Mouse (Mus musculus): ENCODE data around the gene Egfl7.
A peak's percentile ranks its signal among the peaks of the same experiment; 100 is the strongest.

Gene Egfl7

GRCm38 (mm10) chr2:26617928-26618327 is 38.1 kb downstream of the Egfl7 start:
- no peak for DNase-seq

- DNase-seq: no peak
Measured at GRCm38 (mm10) chr2:26621246-26621645, 41.4 kb downstream of the Egfl7 start.

DNA sequence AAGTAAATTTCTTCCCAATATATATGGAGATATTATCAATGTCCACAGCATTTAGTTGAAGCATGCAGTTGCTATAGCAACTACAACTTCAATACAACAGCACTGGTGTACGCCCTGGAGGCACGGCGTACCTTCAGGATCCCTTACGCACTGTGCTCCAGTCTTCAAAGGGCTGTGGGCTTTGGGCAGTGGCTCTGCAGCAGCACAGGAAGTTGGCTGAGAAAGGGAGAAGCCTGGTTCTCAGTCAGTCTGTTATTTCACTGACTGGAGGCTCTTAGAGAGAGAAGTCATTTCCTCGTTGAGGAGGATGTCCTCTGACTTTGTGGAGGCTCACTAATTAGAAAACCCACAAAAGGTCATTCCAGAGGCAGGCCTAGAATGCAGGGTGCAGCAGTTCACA is 43.2 kb downstream of the Egfl7 start:
- DNase-seq: no peak

- DNase-seq: no peak
Measured at GRCm38 (mm10) chr2:26625419-26625818, 45.6 kb downstream of the Egfl7 start.

DNA sequence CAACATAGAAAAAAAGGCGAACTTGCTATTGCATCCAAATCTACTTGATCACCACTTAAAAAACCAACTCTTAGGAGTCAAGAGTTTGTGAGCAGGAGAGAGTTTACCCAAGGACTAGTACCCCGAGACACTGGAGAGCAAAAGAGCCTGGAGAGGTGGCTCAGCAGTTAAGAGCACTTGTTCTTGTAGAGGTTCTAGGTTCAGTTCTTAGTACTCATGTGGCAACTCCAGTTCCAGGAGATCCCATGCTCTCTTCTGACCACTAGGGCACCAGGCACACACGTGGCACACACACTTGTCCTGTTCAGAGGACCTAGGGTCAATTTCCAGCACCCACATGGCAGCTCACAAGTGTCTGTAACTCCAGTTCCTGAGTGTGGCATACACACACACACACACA is 46.3 kb downstream of the Egfl7 start:
- no peak for DNase-seq

DNA sequence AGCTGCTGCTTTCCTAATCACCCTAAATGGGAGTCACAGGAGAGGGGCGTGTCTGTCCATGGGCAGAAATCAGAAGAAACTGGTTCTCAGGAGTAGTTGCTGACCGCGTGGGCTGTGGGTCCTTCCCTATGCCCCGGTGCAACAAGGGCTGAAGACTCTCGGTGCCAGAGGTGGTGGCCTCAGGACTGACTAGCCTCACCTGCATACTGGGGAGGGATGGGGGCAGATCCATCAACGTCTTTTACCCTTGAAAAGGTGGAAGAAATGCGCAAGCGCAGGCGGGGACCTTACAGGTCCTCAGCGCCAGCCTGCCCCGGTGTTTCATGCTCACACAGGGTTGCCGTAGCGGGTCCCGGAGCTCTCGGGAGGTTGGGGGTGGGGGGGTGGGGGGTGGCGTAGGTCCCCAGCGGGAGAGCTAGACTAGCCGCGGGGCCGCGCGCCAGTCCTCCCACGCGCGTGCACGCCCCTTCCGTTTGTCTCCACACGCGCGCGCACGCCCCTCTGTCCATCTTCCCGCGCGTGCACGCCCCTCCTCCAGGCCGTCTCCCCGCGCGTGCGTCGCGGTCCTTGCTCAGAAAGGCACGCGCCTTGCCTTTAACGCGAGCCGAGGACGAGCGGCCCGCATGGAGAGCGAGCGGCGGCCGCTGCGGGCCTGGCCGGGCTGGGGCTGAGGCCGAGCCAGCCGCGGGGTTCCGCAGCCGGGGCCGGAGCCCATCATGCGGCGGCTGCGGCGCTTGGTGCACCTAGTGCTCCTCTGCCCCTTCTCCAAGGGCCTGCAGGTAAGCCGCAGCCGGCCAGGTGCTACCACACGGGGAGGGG is 48.3 kb downstream of the Egfl7 start, which contains the start of gene Fam69b:
Fam69b (plus strand) TSS at position 537 of the 819 bp plus-strand sequence.
- DNase-seq: peak; percentile 91

DNA sequence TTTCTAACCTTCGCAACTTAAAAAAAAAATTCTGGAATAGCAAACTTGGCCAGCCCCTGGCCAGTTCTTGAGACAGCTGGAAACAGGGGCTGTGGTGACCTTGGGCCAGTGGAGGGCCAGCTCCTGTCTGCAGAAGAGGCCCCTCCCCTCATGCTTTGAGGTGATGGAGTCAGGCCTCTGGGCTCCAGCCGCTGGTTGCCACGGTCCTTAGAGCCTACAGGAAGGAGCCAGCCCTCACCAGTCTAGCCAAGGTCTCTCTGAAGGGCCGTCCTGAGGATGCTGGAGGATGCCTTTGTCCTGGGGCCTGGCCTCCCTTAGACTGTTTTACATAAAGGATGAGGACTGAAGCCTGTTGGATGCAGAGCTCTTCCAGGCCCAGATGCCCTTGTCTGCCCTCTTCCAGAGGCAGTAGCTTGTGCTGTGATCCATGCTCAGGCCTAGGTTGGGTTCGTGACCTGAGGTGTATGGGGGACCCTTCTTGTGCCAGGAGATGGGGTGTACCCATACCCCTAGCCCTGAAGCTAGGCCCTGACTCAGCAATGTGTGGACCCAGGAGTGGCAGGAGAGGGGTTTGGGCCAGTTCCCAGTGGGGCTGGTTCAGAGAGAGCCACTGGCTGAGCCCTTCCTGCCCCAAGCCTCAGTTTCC is 49.1 kb downstream of the Egfl7 start:
- DNase-seq: no peak

DNA sequence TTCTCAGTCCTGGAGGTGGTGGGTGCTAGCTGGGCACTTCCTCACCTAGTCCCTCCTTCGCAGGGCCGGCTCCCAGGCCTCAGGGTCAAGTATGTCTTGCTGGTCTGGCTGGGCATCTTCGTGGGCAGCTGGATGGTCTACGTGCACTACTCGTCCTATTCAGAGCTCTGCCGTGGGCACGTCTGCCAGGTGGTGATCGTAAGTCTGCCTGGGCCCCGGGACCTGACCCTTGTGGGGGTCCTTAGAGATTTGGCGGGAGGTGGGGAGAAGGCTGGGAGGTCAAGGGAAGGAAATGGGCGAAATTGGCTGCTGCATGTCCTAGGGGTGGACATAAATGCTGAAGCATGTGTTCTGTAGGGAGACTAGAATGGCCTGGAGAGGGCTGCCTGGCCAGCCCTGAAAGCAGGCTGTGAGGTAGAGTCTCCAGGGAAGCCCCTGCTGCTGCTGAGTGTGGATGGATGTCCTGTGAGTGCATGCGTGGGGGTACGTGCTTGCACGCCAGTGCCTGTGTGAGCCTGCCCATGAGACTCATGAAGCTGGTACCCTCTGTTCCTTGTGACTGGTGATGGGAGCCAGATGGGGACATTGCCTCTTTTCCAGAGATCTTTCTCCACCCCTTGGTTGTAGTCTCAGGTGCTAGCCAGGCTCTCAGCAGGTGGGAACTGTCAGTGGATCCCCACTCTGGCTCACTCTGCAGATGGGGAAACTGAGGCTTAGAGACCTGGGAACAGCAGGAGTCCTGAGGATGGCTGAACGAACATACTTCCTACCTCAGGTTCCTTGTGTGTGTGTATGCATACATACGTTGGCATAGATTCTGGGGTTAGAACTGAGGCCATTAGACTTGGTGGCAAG is 53.0 kb downstream of the Egfl7 start:
- peak; percentile 18 for DNase-seq

- DNase-seq: no peak
Measured at GRCm38 (mm10) chr2:26633953-26634530, 54.2 kb downstream of the Egfl7 start.

DNA sequence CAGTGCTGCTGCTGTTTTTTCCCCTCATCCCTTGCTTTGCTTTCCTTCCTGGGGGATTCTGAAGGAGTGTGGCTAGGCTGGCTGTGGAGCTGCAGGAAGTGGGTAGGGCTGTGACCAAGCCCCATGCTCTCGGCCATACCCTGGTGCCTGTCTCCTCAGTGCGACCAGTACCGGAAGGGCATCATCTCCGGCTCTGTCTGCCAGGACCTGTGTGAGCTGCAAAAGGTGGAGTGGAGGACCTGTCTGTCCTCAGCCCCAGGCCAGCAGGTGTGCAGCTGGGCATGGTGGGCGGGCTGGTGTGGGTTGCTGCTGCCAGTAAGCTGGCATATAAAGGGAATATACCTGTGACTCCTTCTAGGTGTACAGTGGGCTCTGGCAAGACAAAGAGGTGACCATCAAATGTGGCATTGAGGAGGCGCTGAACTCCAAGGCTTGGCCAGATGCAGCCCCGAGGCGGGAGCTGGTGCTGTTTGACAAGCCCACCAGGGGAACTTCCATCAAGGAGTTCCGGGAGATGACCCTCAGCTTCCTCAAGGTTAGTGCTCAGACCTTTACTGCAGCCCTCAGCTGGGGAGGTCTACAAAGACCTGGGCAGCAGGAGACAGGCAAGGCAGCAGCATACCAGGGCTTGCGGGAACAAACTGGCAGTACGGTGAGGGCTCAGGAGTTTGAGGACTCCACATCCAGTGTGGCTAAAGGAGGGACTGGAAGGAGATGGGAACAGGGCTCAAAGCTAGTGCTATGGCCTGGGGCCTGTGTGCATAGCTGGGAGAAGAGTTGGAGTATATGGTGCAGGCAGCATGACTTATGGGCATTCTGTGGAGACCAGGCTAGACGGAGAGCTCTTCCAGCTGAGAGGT is 55.0 kb downstream of the Egfl7 start:
- peak; percentile 24 for DNase-seq

- DNase-seq: peak; percentile 20
Measured at GRCm38 (mm10) chr2:26635489-26636324, 55.9 kb downstream of the Egfl7 start.

DNA sequence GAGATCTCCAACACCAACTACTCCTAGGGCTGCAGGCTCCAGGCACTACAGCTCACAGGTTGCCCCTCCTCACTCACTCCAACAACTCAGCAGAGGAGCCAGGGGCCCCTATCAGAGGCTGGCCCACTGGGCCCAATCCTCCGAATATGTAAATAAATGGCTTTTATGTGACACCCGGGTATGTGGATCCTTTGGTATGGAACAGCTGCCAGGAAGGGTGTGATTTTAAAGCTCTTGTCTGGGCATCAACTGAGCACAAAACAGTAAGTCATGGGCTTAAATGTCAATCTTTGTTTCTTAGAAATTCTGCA is 56.5 kb downstream of the Egfl7 start:
- DNase-seq: no peak

DNA sequence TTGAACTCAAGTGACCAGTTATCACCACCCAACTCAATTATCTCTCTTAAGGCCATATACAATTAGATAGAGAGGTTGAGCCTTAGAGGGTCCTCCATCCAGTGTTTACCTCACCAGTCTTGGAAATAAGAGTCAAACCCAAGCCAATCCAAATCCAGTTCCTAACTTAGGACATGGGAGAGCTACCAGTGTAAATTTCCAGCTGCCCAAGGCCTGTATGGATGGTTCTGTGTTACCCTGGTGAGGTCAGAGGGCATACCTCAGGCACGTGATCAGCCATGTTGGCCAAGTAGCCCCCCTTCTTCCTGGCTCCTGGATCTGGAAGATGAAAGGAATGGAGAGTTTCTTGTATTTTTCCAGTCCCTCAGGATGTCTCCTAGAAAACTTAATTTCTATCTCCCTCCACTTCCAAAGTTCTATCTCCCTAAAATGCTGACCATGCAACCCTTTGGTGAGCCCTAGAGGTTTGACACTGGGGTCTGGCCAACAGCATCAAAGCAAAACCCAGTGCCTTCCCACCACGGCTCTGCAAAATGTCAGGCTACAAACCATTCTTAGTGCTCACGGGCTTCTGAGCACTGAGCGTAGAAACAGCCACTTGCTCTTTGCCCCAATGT is 57.6 kb downstream of the Egfl7 start:
- DNase-seq: no peak

GRCm38 (mm10) chr2:26638039-26638438 is 58.2 kb downstream of the Egfl7 start:
- DNase-seq: no peak

DNA sequence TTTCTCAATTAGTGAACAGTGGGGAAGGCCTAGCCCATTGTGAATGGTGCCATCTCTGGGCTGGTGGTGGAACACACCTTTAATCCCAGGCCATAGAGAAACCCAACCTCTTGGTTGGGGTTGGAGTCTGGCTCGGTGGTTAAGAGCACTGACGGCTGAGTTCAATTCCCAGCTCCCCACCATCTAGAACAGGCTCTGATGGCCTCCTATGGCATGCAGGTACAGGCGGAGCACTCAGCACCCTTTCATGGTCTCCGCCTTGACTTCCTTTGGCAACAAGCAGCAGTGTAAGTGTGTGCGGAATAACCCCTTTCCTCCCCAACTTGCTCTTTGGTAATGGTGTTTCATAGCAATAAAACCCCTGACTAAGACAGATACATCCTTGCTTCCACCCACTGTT is 58.8 kb downstream of the Egfl7 start:
- no peak for DNase-seq

DNA sequence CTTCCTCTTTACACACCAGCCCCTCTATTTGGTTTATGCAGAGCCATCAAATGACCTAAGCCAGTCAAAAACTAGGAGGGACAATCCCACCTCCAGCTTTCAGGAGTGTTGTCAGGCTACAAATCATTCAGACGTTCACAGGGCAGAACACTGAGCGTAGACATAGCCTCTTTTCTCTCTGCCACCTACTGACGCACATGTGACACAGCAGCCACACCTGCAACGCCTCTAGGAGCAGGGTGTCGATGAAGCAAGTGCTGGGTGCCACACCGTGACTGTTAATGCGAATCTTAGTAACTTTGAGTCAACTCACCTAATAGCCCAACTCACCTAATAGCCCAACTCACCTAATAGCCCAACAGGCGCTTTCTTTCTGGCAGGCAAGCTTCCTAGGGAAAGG is 59.3 kb downstream of the Egfl7 start:
- peak; percentile 39 for DNase-seq

- DNase-seq: peak; percentile 93
Measured at GRCm38 (mm10) chr2:26639838-26640830, 60.3 kb downstream of the Egfl7 start.

- no peak for DNase-seq
Measured at GRCm38 (mm10) chr2:26641006-26641647, 61.3 kb downstream of the Egfl7 start.

All from cerebellum, adult 9-11 months (tissue).